Mouse (Mus musculus) heart, embryonic 16.5 days (tissue): ENCODE data around the gene Snrnp25. TPM values are rescaled to one million over a fixed set of nuclear protein-coding genes. Genes with fewer than 3 reads are reported as not detected.

Experiments used
- ATAC-seq: fragments of 200-750 bp; cut with Nextera tagmentation; replicated peaks from 2 replicates; pipeline ENCODE4 v1.8.0; 2017; ENCODE audit warnings: moderate number of reproducible peaks; ENCODE audit not compliant: insufficient read depth, low FRiP score; ENCODE audit errors: extremely low read depth
- H3K27ac ChIP-seq: fragments of 300-500 bp; sonication (generic); 2 replicates; pipeline ENCODE4 v1.5.1; 2014; ENCODE audit warnings: mild to moderate bottlenecking, low read length, control low read depth, moderate library complexity
- H3K27me3 ChIP-seq: fragments of 300-500 bp; sonication (generic); 2 replicates; pipeline ENCODE4 v1.6.1; 2014; ENCODE audit warnings: low read length, mixed read lengths; ENCODE audit not compliant: control insufficient read depth, insufficient read depth
- H3K36me3 ChIP-seq: fragments of 300-500 bp; sonication (generic); 2 replicates; pipeline ENCODE4 v1.6.1; 2014; ENCODE audit not compliant: control insufficient read depth, insufficient read depth
- H3K4me1 ChIP-seq: fragments of 300-500 bp; sonication (generic); 2 replicates; pipeline ENCODE4 v1.6.1; 2014; ENCODE audit warnings: low read length, mixed read lengths; ENCODE audit not compliant: control insufficient read depth, insufficient read depth
- H3K4me2 ChIP-seq: fragments of 300-500 bp; sonication (generic); 2 replicates; pipeline ENCODE4 v1.6.1; 2014; ENCODE audit warnings: low read depth, mild to moderate bottlenecking, control low read depth, low read length
- H3K4me3 ChIP-seq: fragments of 300-500 bp; sonication (generic); 2 replicates; pipeline ENCODE4 v1.5.1; 2014; ENCODE audit warnings: mild to moderate bottlenecking, control low read depth, low read length
- H3K9ac ChIP-seq: fragments of 300-500 bp; sonication (generic); 2 replicates; pipeline ENCODE4 v1.6.1; 2014; ENCODE audit warnings: low read length, control low read depth
- H3K9me3 ChIP-seq: fragments of 300-500 bp; sonication (generic); replicated peaks from 2 replicates; pipeline ENCODE4 v1.6.1; 2016; ENCODE audit warnings: low read length; ENCODE audit not compliant: control insufficient read depth
- WGBS: fragments of 180-500 bp; shearing (Covaris S2); extraction: QIAGEN DNeasy Blood & Tissue Kit; methylation state at CpG from one replicate; pipeline ENCODE4 v1.1.7; 2014; 5-methylcytosine and 5-hydroxymethylcytosine counted together
- polyA plus RNA-seq: library from polyadenylated mRNA; unstranded; fragments of >200 nt; fragmentation: Nextera tagmentation; extraction: Ambion mirVana; gene quantifications from 2 replicates; pipeline ENCODE4 v1.2.1, GENCODE M21; 2015

Gene Snrnp25
- polyA plus RNA-seq, 1 experiment from 2014 or later = 50.9 TPM

GRCm38 (mm10) chr11:32235646-32236045 lies 30.4 kb downstream of the Snrnp25 start:
- H3K4me1 ChIP-seq = peaks cover 13% of the 10 kb centered on the region
- no peak overlapping the region for H3K4me3 ChIP-seq
- 14% methylated on average over 3 of the region's 3 CpGs for WGBS
- peaks cover 16% of the 10 kb centered on the region for H3K36me3 ChIP-seq
- H3K9ac ChIP-seq = no peak overlapping the region
- peak overlapping the region; percentile 8; the same call in 1 of the 2 replicates for H3K27ac ChIP-seq
- no peaks in the 10 kb centered on the region for H3K27me3 ChIP-seq
- no peak; the same call in 1 of the 2 replicates for ATAC-seq
- no peak overlapping the region for H3K4me2 ChIP-seq
- no peaks in the 10 kb centered on the region for H3K9me3 ChIP-seq

GRCm38 (mm10) chr11:32236132-32236531 lies 30.9 kb downstream of the Snrnp25 start:
- H3K27me3 ChIP-seq = no peaks in the 10 kb centered on the region
- H3K9ac ChIP-seq = no peak overlapping the region
- H3K4me2 ChIP-seq = no peak overlapping the region
- no peak overlapping the region for H3K27ac ChIP-seq
- H3K9me3 ChIP-seq = no peaks in the 10 kb centered on the region
- H3K36me3 ChIP-seq = peaks cover 16% of the 10 kb centered on the region
- WGBS = 56% methylated on average over 2 of the region's 2 CpGs
- no peak for ATAC-seq
- peaks cover 13% of the 10 kb centered on the region for H3K4me1 ChIP-seq
- H3K4me3 ChIP-seq = no peak overlapping the region

- H3K36me3 ChIP-seq = peaks cover 13% of the 10 kb centered on the region
- no peak overlapping the region for H3K4me2 ChIP-seq
Observed at GRCm38 (mm10) chr11:32236712-32237410, 31.6 kb downstream of the Snrnp25 start.

GRCm38 (mm10) chr11:32237411-32237795 lies 32.2 kb downstream of the Snrnp25 start:
- H3K4me3 ChIP-seq = no peak overlapping the region
- H3K27ac ChIP-seq = no peak overlapping the region
- ATAC-seq = no peak
- no peak overlapping the region for H3K4me2 ChIP-seq
- no peaks in the 10 kb centered on the region for H3K9me3 ChIP-seq
- H3K9ac ChIP-seq = peak overlapping the region; percentile 13; the same call in 1 of the 2 replicates
- WGBS = 89% methylated on average over 3 of the region's 3 CpGs
- peaks cover 9% of the 10 kb centered on the region for H3K36me3 ChIP-seq
- no peaks in the 10 kb centered on the region for H3K27me3 ChIP-seq
- peaks cover 13% of the 10 kb centered on the region for H3K4me1 ChIP-seq

More at GRCm38 (mm10) chr11:32236712-32237410, 31.6 kb downstream of the Snrnp25 start:
- Histone ChIP-seq H3K9ac (no peak overlapping the region), H3K4me3 (no peak overlapping the region), H3K9me3 (no peaks in the 10 kb centered on the region), H3K27me3 (no peaks in the 10 kb centered on the region), H3K4me1 (peaks cover 13% of the 10 kb centered on the region), H3K27ac (no peak overlapping the region)
- WGBS = 61% methylated on average over 9 of the region's 9 CpGs
- ATAC-seq = no peak

GRCm38 (mm10) chr11:32238093-32238860 lies 33.1 kb downstream of the Snrnp25 start:
- Histone ChIP-seq H3K4me1 (peaks cover 13% of the 10 kb centered on the region), H3K9ac (no peak overlapping the region), H3K9me3 (no peaks in the 10 kb centered on the region), H3K27ac (no peak overlapping the region), H3K4me3 (no peak overlapping the region), H3K4me2 (no peak overlapping the region), H3K27me3 (no peaks in the 10 kb centered on the region), H3K36me3 (peaks cover 6% of the 10 kb centered on the region; the same call in 1 of the 2 replicates)
- ATAC-seq = no peak
- WGBS = 61% methylated on average over 5 of the region's 5 CpGs

GRCm38 (mm10) chr11:32241391-32241790 lies 36.2 kb downstream of the Snrnp25 start:
- Histone ChIP-seq H3K27me3 (no peaks in the 10 kb centered on the region), H3K4me2 (no peak overlapping the region)

GRCm38 (mm10) chr11:32242209-32242608 lies 37.0 kb downstream of the Snrnp25 start:
- no peak for ATAC-seq
- Histone ChIP-seq H3K9ac (no peak overlapping the region), H3K4me3 (no peak overlapping the region), H3K36me3 (0 out of 2 replicates have a peak, but pooled peaks cover 5% of the 10 kb centered on the region), H3K4me2 (no peak overlapping the region), H3K27me3 (no peaks in the 10 kb centered on the region), H3K9me3 (no peaks in the 10 kb centered on the region), H3K4me1 (peaks cover 8% of the 10 kb centered on the region; the same call in 1 of the 2 replicates), H3K27ac (no peak overlapping the region)
- WGBS = 81% methylated on average over 3 of the region's 3 CpGs

More at GRCm38 (mm10) chr11:32241391-32241790, 36.2 kb downstream of the Snrnp25 start:
- H3K27ac ChIP-seq = no peak overlapping the region
- ATAC-seq = no peak
- H3K36me3 ChIP-seq = 0 out of 2 replicates have a peak, but pooled peaks cover 5% of the 10 kb centered on the region
- no peak overlapping the region for H3K9ac ChIP-seq
- no peak overlapping the region for H3K4me3 ChIP-seq
- peaks cover 10% of the 10 kb centered on the region; the same call in 1 of the 2 replicates for H3K4me1 ChIP-seq
- H3K9me3 ChIP-seq = no peaks in the 10 kb centered on the region

GRCm38 (mm10) chr11:32243205-32243955 lies 38.2 kb downstream of the Snrnp25 start:
- Histone ChIP-seq H3K9me3 (no peaks in the 10 kb centered on the region), H3K4me2 (no peak overlapping the region), H3K4me1 (peaks cover 8% of the 10 kb centered on the region; the same call in 1 of the 2 replicates), H3K27ac (peak overlapping the region; percentile 15; the same call in 1 of the 2 replicates), H3K27me3 (no peaks in the 10 kb centered on the region), H3K4me3 (no peak overlapping the region), H3K9ac (no peak overlapping the region), H3K36me3 (peaks cover 10% of the 10 kb centered on the region; the same call in 1 of the 2 replicates)
- 49% methylated on average over 7 of the region's 7 CpGs for WGBS
- ATAC-seq = no peak; the same call in 1 of the 2 replicates
